Mouse (Mus musculus): ENCODE results near the gene Thap8.
A peak's percentile ranks its signal among the peaks of the same experiment; 100 is the strongest.

Thap8 gene

GRCm38 (mm10) chr7:30315559-30316529 is 36.0 kb downstream of the Thap8 start:
- no peak for DNase-seq (ENCODE audit: low spot score)

DNA sequence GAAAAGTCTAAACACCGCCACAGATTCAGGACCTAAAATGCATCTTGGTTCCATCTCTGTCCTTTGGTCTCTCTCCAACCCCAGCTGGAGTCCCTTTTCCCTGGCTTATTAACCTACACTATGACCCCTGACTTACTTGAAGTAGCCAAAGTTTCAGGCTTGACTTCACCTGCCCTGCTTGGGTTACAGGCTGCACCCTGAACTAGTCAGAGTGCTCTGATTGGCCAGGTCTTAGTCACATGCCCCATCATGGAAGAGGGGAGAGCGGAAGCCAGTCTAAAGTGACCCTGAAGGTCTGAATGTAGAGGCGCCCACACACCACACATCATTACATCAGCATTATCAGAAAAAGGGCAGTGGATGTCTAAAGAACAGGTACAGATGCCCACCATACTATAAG is 38.2 kb downstream of the Thap8 start:
- DNase-seq (ENCODE audit: low spot score): no peak

GRCm38 (mm10) chr7:30320946-30321345 is 41.1 kb downstream of the Thap8 start:
- no peak for DNase-seq (ENCODE audit: low spot score)

GRCm38 (mm10) chr7:30321539-30322284 is 41.8 kb downstream of the Thap8 start, which contains the start of gene E130208F15Rik:
TSS of gene E130208F15Rik (plus strand) at chr7:30321740.
- DNase-seq (ENCODE audit: low spot score): no peak

DNA sequence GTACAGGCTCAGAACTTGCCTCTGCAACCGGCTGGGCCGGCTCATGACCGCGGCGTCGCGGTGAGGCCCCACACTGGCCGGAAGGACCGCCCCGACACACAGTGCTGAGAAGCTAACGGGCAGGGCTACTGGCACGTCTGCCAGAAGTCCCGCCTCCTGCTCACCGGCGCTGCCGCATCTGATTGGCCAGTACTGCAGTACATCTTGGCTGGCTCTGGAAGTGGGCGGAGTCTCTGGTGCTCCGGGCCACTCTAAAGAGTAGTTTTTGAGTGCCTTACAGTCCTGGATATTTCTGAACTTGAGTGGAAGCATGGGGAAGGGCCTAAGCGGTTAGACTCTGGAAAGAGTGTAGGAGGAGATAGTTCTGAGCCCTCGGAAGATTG is 42.4 kb downstream of the Thap8 start:
- peak; percentile 94 for DNase-seq (ENCODE audit: low spot score)

DNA sequence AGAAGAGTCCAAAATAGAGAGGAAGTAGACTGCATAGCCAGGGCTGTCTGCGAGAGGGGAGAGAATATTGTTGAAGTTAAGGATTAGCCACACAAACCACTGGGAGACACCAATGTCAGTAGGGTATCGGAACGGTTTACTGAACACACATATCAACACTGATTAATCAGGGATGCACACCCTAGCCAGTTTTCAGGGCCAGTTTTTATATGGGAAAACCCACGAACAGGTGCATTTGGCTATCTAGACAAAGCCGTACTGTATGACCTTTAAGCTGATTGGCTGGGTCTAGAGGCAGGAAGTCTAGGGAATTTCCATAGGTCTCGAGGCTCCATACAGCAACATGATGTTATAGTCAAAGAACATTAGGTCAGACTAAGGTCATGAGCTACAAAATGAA is 43.0 kb downstream of the Thap8 start:
- DNase-seq (ENCODE audit: low spot score): no peak

- DNase-seq (ENCODE audit: low spot score): no peak
Measured at GRCm38 (mm10) chr7:30323795-30324194, 43.9 kb downstream of the Thap8 start, which contains the start of gene Sdhaf1. TSS of gene Sdhaf1 (minus strand) at chr7:30323895.

DNA sequence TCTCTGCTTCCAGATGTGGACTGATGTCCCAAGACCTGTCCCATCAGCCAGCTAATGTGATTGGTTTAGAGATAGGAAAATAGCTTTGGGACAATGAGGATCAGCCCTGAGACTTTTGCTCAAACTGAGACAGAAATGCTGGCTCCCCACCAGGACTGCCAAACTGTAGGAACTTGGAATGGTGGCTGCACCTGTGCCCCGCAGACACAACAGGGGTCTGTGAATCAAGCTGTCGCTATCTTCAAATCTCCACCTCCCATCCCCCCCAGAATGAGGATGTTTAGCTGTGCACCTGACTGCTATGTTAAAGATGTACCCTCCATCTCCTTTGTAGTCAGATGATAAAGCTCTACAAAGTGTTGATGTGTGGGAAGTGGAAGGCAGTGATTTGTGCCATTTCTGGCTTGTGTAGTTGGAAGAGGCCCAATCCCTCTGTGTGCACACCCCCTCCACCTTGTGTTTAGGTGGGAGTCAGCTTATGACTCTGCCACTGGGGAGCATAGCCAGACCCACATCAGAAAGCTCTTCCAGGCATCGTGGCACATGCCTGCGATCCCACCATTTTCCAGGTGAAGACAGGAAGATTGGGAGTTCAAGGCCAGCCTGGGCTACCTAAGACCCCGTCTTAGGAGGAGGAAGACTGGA is 44.5 kb downstream of the Thap8 start:
- no peak for DNase-seq (ENCODE audit: low spot score)

GRCm38 (mm10) chr7:30325364-30325763 is 45.5 kb downstream of the Thap8 start:
- DNase-seq (ENCODE audit: low spot score): no peak

DNA sequence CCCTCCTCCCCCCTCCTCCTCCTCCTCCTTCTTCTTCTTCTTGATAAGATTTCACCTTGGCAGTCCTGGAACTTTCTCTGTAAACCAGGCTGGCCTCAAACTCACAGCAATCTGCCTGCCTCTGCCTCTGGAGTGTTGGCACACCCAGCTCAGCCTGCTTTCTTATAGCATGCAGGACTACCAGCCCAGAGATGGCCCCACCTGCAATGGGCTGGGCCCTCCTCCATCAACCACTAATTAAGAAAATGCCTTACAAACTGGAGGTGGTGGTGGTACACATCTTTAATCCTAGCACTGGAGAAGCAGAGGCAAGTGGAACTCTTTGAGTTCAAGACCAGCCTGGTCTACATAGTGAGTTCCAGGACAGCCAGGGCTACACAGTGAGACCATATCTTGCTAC is 46.5 kb downstream of the Thap8 start:
- DNase-seq (ENCODE audit: low spot score): no peak

GRCm38 (mm10) chr7:30327140-30327539 is 47.2 kb downstream of the Thap8 start:
- DNase-seq (ENCODE audit: low spot score): no peak

- DNase-seq (ENCODE audit: low spot score): no peak
Measured at GRCm38 (mm10) chr7:30328379-30328778, 48.5 kb downstream of the Thap8 start.

GRCm38 (mm10) chr7:30331887-30332286 is 52.0 kb downstream of the Thap8 start:
- no peak for DNase-seq (ENCODE audit: low spot score)

DNA sequence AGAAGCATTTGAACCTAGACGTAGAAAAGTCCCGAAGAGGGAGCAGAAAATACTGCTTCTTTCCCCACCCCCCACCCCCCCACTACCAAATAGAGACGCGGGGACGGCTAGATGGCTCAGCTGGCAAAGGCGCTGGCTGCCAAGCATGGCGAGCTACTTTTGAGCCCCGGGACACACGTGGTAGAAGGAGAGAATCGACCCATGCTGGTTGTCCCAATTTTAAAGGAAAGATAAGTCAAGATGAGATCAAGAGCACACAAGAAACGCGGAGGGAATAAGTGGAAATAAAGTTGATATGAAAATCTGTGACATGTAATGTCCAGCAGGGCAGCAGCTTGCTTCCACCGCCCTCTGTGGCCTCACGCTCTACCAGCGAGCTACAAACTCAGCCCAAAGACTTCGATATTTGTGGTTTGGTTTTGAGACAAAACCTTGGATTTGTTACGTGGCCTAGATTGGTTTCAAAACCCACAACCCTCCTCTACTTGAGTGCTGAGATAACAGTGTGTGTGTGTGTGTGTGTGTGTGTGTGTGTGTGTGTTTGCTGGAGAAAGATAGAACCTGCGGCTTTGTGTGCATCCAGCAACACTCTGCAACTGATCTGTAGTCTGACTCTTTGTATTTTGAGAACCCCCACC is 52.8 kb downstream of the Thap8 start:
- no peak for DNase-seq (ENCODE audit: low spot score)

- DNase-seq (ENCODE audit: low spot score): no peak
Measured at GRCm38 (mm10) chr7:30333436-30333835, 53.5 kb downstream of the Thap8 start.

- no peak for DNase-seq (ENCODE audit: low spot score)
Measured at GRCm38 (mm10) chr7:30334563-30334962, 54.7 kb downstream of the Thap8 start.

DNA sequence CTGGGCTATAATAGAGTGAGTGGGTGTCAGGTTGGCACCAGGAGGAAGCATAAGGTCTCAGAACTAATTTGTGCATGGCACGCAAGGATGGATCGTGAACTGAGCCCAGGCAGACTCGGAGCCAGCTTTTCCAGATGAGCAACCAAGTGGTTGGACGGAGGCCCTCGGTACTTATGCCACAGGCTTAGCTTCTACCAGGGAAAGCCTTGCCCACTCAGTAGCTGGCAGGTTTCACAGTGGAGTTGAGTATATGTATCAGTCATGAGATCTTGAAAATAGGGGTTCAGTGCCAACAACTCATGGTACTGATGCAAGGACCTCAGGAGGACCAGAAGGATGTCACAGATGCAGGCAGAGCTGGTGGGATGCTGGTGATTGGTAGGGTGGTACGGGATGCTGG is 55.8 kb downstream of the Thap8 start:
- no peak for DNase-seq (ENCODE audit: low spot score)

- DNase-seq (ENCODE audit: low spot score): peak; percentile 58
Measured at GRCm38 (mm10) chr7:30336384-30336783, 56.5 kb downstream of the Thap8 start.

DNA sequence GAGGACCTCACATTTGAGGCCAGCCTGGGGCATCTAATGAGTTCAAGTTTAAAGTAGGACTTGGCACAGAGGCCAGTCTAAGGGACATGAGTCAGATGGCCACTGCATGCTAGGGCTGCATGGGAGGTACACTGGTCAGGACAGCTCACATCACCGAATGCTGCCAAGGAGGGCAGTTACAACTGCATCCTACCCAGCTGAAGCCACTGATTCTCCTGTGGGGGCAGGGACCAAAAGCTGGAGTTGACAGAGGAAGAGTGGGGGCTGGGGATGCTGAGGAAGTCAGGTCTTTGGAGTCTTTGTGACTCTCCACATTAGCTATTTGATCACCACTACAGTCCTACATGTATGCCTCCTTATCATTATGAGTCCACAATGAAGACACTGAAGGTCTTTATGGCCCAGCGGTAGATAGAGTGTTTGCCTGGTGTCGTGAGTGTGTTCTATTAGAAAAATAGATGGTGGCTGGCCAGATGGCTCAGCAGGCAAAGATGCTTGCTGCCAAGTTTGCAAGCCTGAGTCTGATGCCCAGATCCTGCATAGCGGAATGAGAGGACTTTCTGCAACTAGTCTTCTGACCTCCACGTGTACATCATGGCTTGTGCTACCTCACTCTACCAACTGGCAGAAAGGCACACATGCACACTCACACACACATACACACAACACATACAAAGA is 59.7 kb downstream of the Thap8 start:
- no peak for DNase-seq (ENCODE audit: low spot score)
